Mouse (Mus musculus) forebrain, embryonic 11.5 days (tissue): ENCODE measurements around the gene D330045A20Rik. TPM values are rescaled to one million over a fixed set of nuclear protein-coding genes. Genes with fewer than 3 reads are reported as not detected.

Experiments
- ATAC-seq: fragments of 200-750 bp; cut with Nextera tagmentation; replicated peaks from 2 replicates; pipeline ENCODE4 v1.8.0; 2017; ENCODE audit warnings: moderate TSS enrichment; ENCODE audit not compliant: low FRiP score
- DNase-seq: peaks from one replicate; pipeline ENCODE4 v3.0.0-alpha.2; 2017; ENCODE audit warnings: low spot score
- H3K27ac ChIP-seq: fragments of 300-500 bp; sonication (generic); 2 replicates; pipeline ENCODE4 v1.5.1; 2014; ENCODE audit warnings: low read depth, low read length
- H3K27me3 ChIP-seq: fragments of 300-500 bp; sonication (generic); 2 replicates; pipeline ENCODE4 v1.6.1; 2014; ENCODE audit warnings: mild to moderate bottlenecking, low read length, mixed read lengths; ENCODE audit not compliant: control insufficient read depth, insufficient read depth
- H3K36me3 ChIP-seq: fragments of 300-500 bp; sonication (generic); 2 replicates; pipeline ENCODE4 v1.6.1; 2014; ENCODE audit warnings: mild to moderate bottlenecking, low read length, moderate library complexity, mixed read lengths; ENCODE audit not compliant: control insufficient read depth, insufficient read depth
- H3K4me1 ChIP-seq: fragments of 300-500 bp; sonication (generic); replicated peaks from 2 replicates; pipeline ENCODE4 v1.6.1; 2014; ENCODE audit warnings: low read length, mixed read lengths; ENCODE audit not compliant: control insufficient read depth, insufficient read depth
- H3K4me2 ChIP-seq: fragments of 300-500 bp; sonication (generic); 2 replicates; pipeline ENCODE4 v1.6.1; 2014; ENCODE audit warnings: low read depth, mild to moderate bottlenecking, low read length, moderate library complexity, mixed read lengths; ENCODE audit not compliant: severe bottlenecking
- H3K4me3 ChIP-seq: fragments of 300-500 bp; sonication (generic); 2 replicates; pipeline ENCODE4 v1.5.1; 2014; ENCODE audit warnings: low read depth, low read length
- H3K9ac ChIP-seq: fragments of 300-500 bp; sonication (generic); 2 replicates; pipeline ENCODE4 v1.6.1; 2014; ENCODE audit warnings: low read length
- H3K9me3 ChIP-seq: fragments of 300-500 bp; sonication (generic); 2 replicates; pipeline ENCODE4 v1.6.1; 2016; ENCODE audit warnings: low read length, mixed read lengths; ENCODE audit not compliant: control insufficient read depth
- WGBS: fragments of 180-500 bp; shearing (Covaris S2); extraction: QIAGEN DNeasy Blood & Tissue Kit; methylation state at CpG from one replicate; pipeline ENCODE4 v1.1.7; 2014; 5-methylcytosine and 5-hydroxymethylcytosine counted together
- polyA plus RNA-seq: library from polyadenylated mRNA; unstranded; fragments of >200 nt; fragmentation: Nextera tagmentation; extraction: Ambion mirVana; gene quantifications from 2 replicates; pipeline ENCODE4 v1.2.1, GENCODE M21; 2014

Gene D330045A20Rik
- polyA plus RNA-seq, 1 experiment from 2014 or later = 2.7 TPM

- Histone ChIP-seq H3K27ac (no peak overlapping the region), H3K4me1 (no peaks in the 10 kb centered on the region), H3K9me3 (no peaks in the 10 kb centered on the region), H3K27me3 (no peaks in the 10 kb centered on the region), H3K4me3 (no peak overlapping the region), H3K4me2 (no peak overlapping the region), H3K36me3 (no peaks in the 10 kb centered on the region), H3K9ac (no peak overlapping the region)
- DNase-seq = no peak
- WGBS = 64% methylated on average over 5 of the region's 5 CpGs
- no peak for ATAC-seq
Observed at GRCm38 (mm10) chrX:139524303-139525091, 44.3 kb downstream of the D330045A20Rik start.

- H3K36me3 ChIP-seq = no peaks in the 10 kb centered on the region
- DNase-seq (no peak), ATAC-seq (no peak)
- H3K9ac ChIP-seq = no peak overlapping the region
- H3K27me3 ChIP-seq = no peaks in the 10 kb centered on the region
- H3K4me3 ChIP-seq = no peak overlapping the region
- WGBS = 82% methylated on average over 2 of the region's 2 CpGs
- H3K9me3 ChIP-seq = no peaks in the 10 kb centered on the region
- H3K27ac ChIP-seq = no peak overlapping the region
- H3K4me2 ChIP-seq = no peak overlapping the region
- H3K4me1 ChIP-seq = no peaks in the 10 kb centered on the region
Observed at GRCm38 (mm10) chrX:139525724-139526123, 45.6 kb downstream of the D330045A20Rik start.

- DNase-seq = no peak
- no peak overlapping the region for H3K4me2 ChIP-seq
- H3K4me1 ChIP-seq = no peaks in the 10 kb centered on the region
- H3K9me3 ChIP-seq = no peaks in the 10 kb centered on the region
- no peaks in the 10 kb centered on the region for H3K27me3 ChIP-seq
- no peak overlapping the region for H3K27ac ChIP-seq
- H3K4me3 ChIP-seq = no peak overlapping the region
- 94% methylated on average over 4 of the region's 4 CpGs for WGBS
- H3K36me3 ChIP-seq = no peaks in the 10 kb centered on the region
- no peak for ATAC-seq
- H3K9ac ChIP-seq = no peak overlapping the region
Observed at GRCm38 (mm10) chrX:139526984-139527383, 46.8 kb downstream of the D330045A20Rik start.

GRCm38 (mm10) chrX:139529678-139530077, 49.5 kb downstream of the D330045A20Rik start:
- Histone ChIP-seq H3K36me3 (no peaks in the 10 kb centered on the region), H3K9me3 (no peaks in the 10 kb centered on the region), H3K27ac (no peak overlapping the region), H3K4me3 (no peak overlapping the region), H3K4me1 (no peaks in the 10 kb centered on the region), H3K27me3 (no peaks in the 10 kb centered on the region), H3K4me2 (no peak overlapping the region), H3K9ac (no peak overlapping the region)
- ATAC-seq (no peak), DNase-seq (no peak)

GRCm38 (mm10) chrX:139532293-139532692, 52.1 kb downstream of the D330045A20Rik start:
- no peak overlapping the region for H3K4me2 ChIP-seq
- WGBS = 80% methylated on average over 4 of the region's 4 CpGs
- H3K27me3 ChIP-seq = no peaks in the 10 kb centered on the region
- H3K36me3 ChIP-seq = no peaks in the 10 kb centered on the region
- no peak overlapping the region for H3K27ac ChIP-seq
- H3K4me3 ChIP-seq = no peak overlapping the region
- no peak for ATAC-seq
- H3K9me3 ChIP-seq = no peaks in the 10 kb centered on the region
- no peak overlapping the region for H3K9ac ChIP-seq
- DNase-seq = no peak
- no peaks in the 10 kb centered on the region for H3K4me1 ChIP-seq

- WGBS = 91% methylated on average over 5 of the region's 5 CpGs
Observed at GRCm38 (mm10) chrX:139537641-139538397, 57.7 kb downstream of the D330045A20Rik start.

GRCm38 (mm10) chrX:139543726-139544125, 63.6 kb downstream of the D330045A20Rik start:
- DNase-seq (no peak), ATAC-seq (no peak)
- H3K27ac ChIP-seq = no peak overlapping the region
- H3K27me3 ChIP-seq = no peaks in the 10 kb centered on the region; the same call in 1 of the 2 replicates
- no peaks in the 10 kb centered on the region for H3K36me3 ChIP-seq
- 91% methylated on average over 7 of the region's 7 CpGs for WGBS
- no peaks in the 10 kb centered on the region for H3K9me3 ChIP-seq
- H3K9ac ChIP-seq = no peak overlapping the region
- H3K4me2 ChIP-seq = no peak overlapping the region
- no peak overlapping the region for H3K4me3 ChIP-seq
- no peaks in the 10 kb centered on the region for H3K4me1 ChIP-seq

More at GRCm38 (mm10) chrX:139537641-139538397, 57.7 kb downstream of the D330045A20Rik start:
- ATAC-seq (no peak), DNase-seq (no peak)
- Histone ChIP-seq H3K4me1 (no peaks in the 10 kb centered on the region), H3K9ac (no peak overlapping the region), H3K36me3 (no peaks in the 10 kb centered on the region), H3K4me2 (no peak overlapping the region), H3K9me3 (no peaks in the 10 kb centered on the region), H3K27ac (no peak overlapping the region), H3K27me3 (no peaks in the 10 kb centered on the region), H3K4me3 (no peak overlapping the region)

GRCm38 (mm10) chrX:139550456-139550855, 70.3 kb downstream of the D330045A20Rik start:
- Histone ChIP-seq H3K27me3 (no peaks in the 10 kb centered on the region; the same call in 1 of the 2 replicates), H3K9ac (no peak overlapping the region), H3K9me3 (no peaks in the 10 kb centered on the region), H3K4me2 (no peak overlapping the region), H3K27ac (no peak overlapping the region), H3K36me3 (no peaks in the 10 kb centered on the region), H3K4me1 (no peaks in the 10 kb centered on the region), H3K4me3 (no peak overlapping the region)
- WGBS = 79% methylated on average over 5 of the region's 5 CpGs
- no peak for ATAC-seq
- DNase-seq = no peak
